7 mouse cellular contexts compared by ENCODE assay signal in genomic region chr12:102579041-102579440, GRCm38 (mm10). TPM values are rescaled to one million over a fixed set of nuclear protein-coding genes. Genes with fewer than 3 reads are reported as not detected.
DNase-seq lines count a peak whose midpoint lies in the region.

No protein-coding gene starts in this region.

- intact Hi-C loops in gastrocnemius, postnatal 14 days (cut with DNase I; ENCODE audit: low total_unique reads) = loop anchor here (5.0 kb wide), 1 partner anchor 138 kb away; no protein-coding TSS in a partner anchor

- DNase-seq in adipocyte (ENCODE audit: low spot score) = peak; percentile 74
- peak; percentile 89 to 91 for DNase-seq in cerebellum, postnatal 36 days
- DNase-seq in gastrocnemius, postnatal 14 days = peak; percentile 79
- peak; percentile 43 to 76 for DNase-seq in kidney, adult 8-10 months
- peak; percentile 69 for DNase-seq in liver
- peak; percentile 79 for DNase-seq in naive thymus-derived CD4-positive, alpha-beta T cell, adult 2 months (ENCODE audit: low read depth)
- peak; percentile 43 to 54 for DNase-seq in spleen, postnatal 36 days (ENCODE audit: low spot score in 2 of 2)

RNA-seq across cellular contexts. Expression of gene Chga, which starts 24.3 kb away (rescaled TPM):
- not detected for total RNA-seq in gastrocnemius, postnatal 14 days (2021)

Comparison
In these comparisons a context has a peak if more than half of its experiments do, and no peak if none do; other contexts are left out.
1. Peak in every context shown above with its lines: DNase-seq.